Mouse (Mus musculus): ENCODE measurements at regions not wholly inside any gene's neighbourhood (a gene's known extent, or its start where the extent isn't known, plus 50 kb on each side); places are given as distances from the start of the nearest gene placed in this dataset.
A peak's percentile ranks its signal among the peaks of the same experiment; 100 is the strongest.

- TF ChIP-seq POLR2A (IDR thresholded peaks at IDR 0.05; ENCODE audit: low read depth, low read length): no peak
- peak; percentile 97 for TF ChIP-seq CTCF (IDR thresholded peaks at IDR 0.05; ENCODE audit: borderline replicate concordance, insufficient read depth, low read length)
Observed at GRCm38 (mm10) chr7:113131945-113132538, 75.2 kb upstream of the Arntl start.
